ENCODE assay signal across 8 mouse cellular contexts in the genomic region with DNA sequence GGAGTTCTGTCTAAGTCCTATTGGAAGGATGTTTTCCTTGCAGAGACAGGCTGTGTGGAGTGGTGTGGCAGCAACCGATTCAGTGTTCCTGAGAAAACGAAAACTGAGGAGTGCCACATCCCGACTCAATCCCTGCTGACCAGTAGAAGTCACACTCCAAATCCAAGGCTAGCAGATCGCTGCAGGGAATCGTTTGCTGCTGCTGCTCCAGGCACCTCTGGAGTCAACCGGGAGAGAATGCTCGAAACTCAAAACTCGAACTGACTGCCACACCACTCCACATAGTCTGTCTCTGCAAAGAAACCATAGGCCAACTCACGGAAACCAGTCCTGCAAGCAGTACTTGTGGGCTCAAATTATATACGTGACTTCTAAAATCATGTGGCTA. TPM values are rescaled to one million over a fixed set of nuclear protein-coding genes. Genes with fewer than 3 reads are reported as not detected.
DNase-seq lines count a peak whose midpoint lies in the region; ATAC-seq and TF ChIP-seq lines count a peak whose summit lies in the region.

No protein-coding gene starts in this region.

- peak in 1 of 2 experiments; percentile 32 for DNase-seq in cerebellum, adult 2 months
- DNase-seq in cerebellum, adult 11-12 months, result no peak
- DNase-seq in thymus, adult 2 months, result peak; percentile 11
- DNase-seq in thymus, postnatal 25 days, result no peak
- no peak for DNase-seq in liver, postnatal 0 days
- DNase-seq in stomach, postnatal 0 days (ENCODE audit: low spot score), result no peak
- DNase-seq in gastrocnemius, postnatal 25 days, result no peak

- ATAC-seq in hindbrain, embryonic 15.5 days (ENCODE audit: low FRiP score, low read depth), result peak; percentile 27
- peak; percentile 11 for ATAC-seq in liver, postnatal 0 days
- no peak; the same call in 1 of the 2 replicates for ATAC-seq in stomach, postnatal 0 days (ENCODE audit: low FRiP score, low TSS enrichment)

- H3K4me3 ChIP-seq in cerebellum, adult 2 months (replicated peaks; ENCODE audit: insufficient read depth, low read depth, low read length), result peak overlapping the region; percentile 86
- H3K4me3 ChIP-seq in thymus, adult 2 months (ENCODE audit: control insufficient read depth, insufficient read depth, low read length), result peak overlapping the region; percentile 63
- peak overlapping the region; percentile 61 for H3K4me3 ChIP-seq in hindbrain, embryonic 15.5 days
- peak overlapping the region; percentile 76 for H3K4me3 ChIP-seq in liver, postnatal 0 days (ENCODE audit: low read depth, low read length)
- peak overlapping the region; percentile 60 for H3K4me3 ChIP-seq in stomach, postnatal 0 days (ENCODE audit: low read depth, low read length)

- no peaks in the 10 kb centered on the region for H3K4me1 ChIP-seq in cerebellum, adult 2 months (ENCODE audit: control insufficient read depth, insufficient read depth, low read length)
- peaks cover 14% of the 10 kb centered on the region for H3K4me1 ChIP-seq in thymus, adult 2 months (replicated peaks; ENCODE audit: control insufficient read depth, insufficient read depth, low read length)
- peaks cover 17% of the 10 kb centered on the region for H3K4me1 ChIP-seq in hindbrain, embryonic 15.5 days (replicated peaks)
- H3K4me1 ChIP-seq in liver, postnatal 0 days (ENCODE audit: insufficient read depth), result peaks cover 21% of the 10 kb centered on the region
- no peaks in the 10 kb centered on the region for H3K4me1 ChIP-seq in stomach, postnatal 0 days (replicated peaks; ENCODE audit: control insufficient read depth, insufficient read depth)

- H3K4me2 ChIP-seq in hindbrain, embryonic 15.5 days, result peak overlapping the region; percentile 68
- peak overlapping the region; percentile 88 for H3K4me2 ChIP-seq in liver, postnatal 0 days (ENCODE audit: low read depth, low read length)
- peak overlapping the region; percentile 48 for H3K4me2 ChIP-seq in stomach, postnatal 0 days (replicated peaks; ENCODE audit: low read depth)

- no peak for TF ChIP-seq EP300 in liver, postnatal 0 days (IDR thresholded peaks at IDR 0.05; ENCODE audit: low read depth)
- TF ChIP-seq EP300 in stomach, postnatal 0 days (optimal IDR thresholded peaks at IDR 0.05), result no peak

- H3K36me3 ChIP-seq in thymus, adult 2 months (ENCODE audit: control insufficient read depth, insufficient read depth, low read length), result no peaks in the 10 kb centered on the region
- no peaks in the 10 kb centered on the region for H3K36me3 ChIP-seq in hindbrain, embryonic 15.5 days
- H3K36me3 ChIP-seq in liver, postnatal 0 days (replicated peaks; ENCODE audit: insufficient read depth, low read length), result no peaks in the 10 kb centered on the region
- no peaks in the 10 kb centered on the region for H3K36me3 ChIP-seq in stomach, postnatal 0 days (ENCODE audit: control insufficient read depth, insufficient read depth, low read length)

- H3K27me3 ChIP-seq in cerebellum, adult 2 months (ENCODE audit: control insufficient read depth, insufficient read depth, low read length), result no peaks in the 10 kb centered on the region
- no peaks in the 10 kb centered on the region for H3K27me3 ChIP-seq in thymus, adult 2 months (ENCODE audit: control insufficient read depth, insufficient read depth, low read length)
- no peaks in the 10 kb centered on the region for H3K27me3 ChIP-seq in hindbrain, embryonic 15.5 days
- H3K27me3 ChIP-seq in liver, postnatal 0 days (ENCODE audit: insufficient read depth, low read length), result no peaks in the 10 kb centered on the region
- no peaks in the 10 kb centered on the region for H3K27me3 ChIP-seq in stomach, postnatal 0 days (ENCODE audit: control insufficient read depth, insufficient read depth, low read length)

- H3K27ac ChIP-seq in cerebellum, adult 2 months (ENCODE audit: insufficient read depth, low read length), result peak overlapping the region; percentile 24
- H3K27ac ChIP-seq in thymus, adult 2 months (ENCODE audit: control insufficient read depth, insufficient read depth, low read length), result peak overlapping the region; percentile 32; the same call in 1 of the 2 replicates
- H3K27ac ChIP-seq in hindbrain, embryonic 15.5 days (replicated peaks), result peak overlapping the region; percentile 99
- peak overlapping the region; percentile 97 for H3K27ac ChIP-seq in liver, postnatal 0 days (ENCODE audit: low read depth)
- peak overlapping the region; percentile 98 for H3K27ac ChIP-seq in stomach, postnatal 0 days (replicated peaks)

- H3K9ac ChIP-seq in hindbrain, embryonic 15.5 days, result peak overlapping the region; percentile 70
- H3K9ac ChIP-seq in liver, postnatal 0 days (replicated peaks), result peak overlapping the region; percentile 82
- peak overlapping the region; percentile 77 for H3K9ac ChIP-seq in stomach, postnatal 0 days (ENCODE audit: low read length)

- no peak for TF ChIP-seq CTCF in cerebellum, adult 2 months (IDR thresholded peaks at IDR 0.05; ENCODE audit: borderline replicate concordance, insufficient read depth, low read depth, low read length)
- TF ChIP-seq CTCF in thymus, adult 2 months (IDR thresholded peaks at IDR 0.05; ENCODE audit: borderline replicate concordance, control insufficient read depth, extremely low read depth, insufficient read depth, low read length, poor library complexity), result no peak
- no peak for TF ChIP-seq CTCF in liver, postnatal 0 days (IDR thresholded peaks at IDR 0.05; ENCODE audit: low read depth)
- no peak for TF ChIP-seq CTCF in stomach, postnatal 0 days (IDR thresholded peaks at IDR 0.05; ENCODE audit: low read depth)

- H3K9me3 ChIP-seq in hindbrain, embryonic 15.5 days, result no peaks in the 10 kb centered on the region
- 0 out of 2 replicates have a peak, but pooled peaks cover 3% of the 10 kb centered on the region for H3K9me3 ChIP-seq in liver, postnatal 0 days (ENCODE audit: low read length)
- H3K9me3 ChIP-seq in stomach, postnatal 0 days (ENCODE audit: control insufficient read depth, low read length), result no peaks in the 10 kb centered on the region

- TF ChIP-seq POLR2A in cerebellum, adult 2 months (IDR thresholded peaks at IDR 0.05; ENCODE audit: borderline replicate concordance, insufficient read depth, low read length), result no peak
- TF ChIP-seq POLR2A in thymus, adult 2 months (IDR thresholded peaks at IDR 0.05; ENCODE audit: control insufficient read depth, extremely low read depth, insufficient read depth, low read length, poor library complexity), result no peak

- 12% methylated on average over 10 of the region's 10 CpGs for WGBS in cerebellum, adult 2 months
- 22% methylated on average over 10 of the region's 10 CpGs for WGBS in thymus, adult 2 months
- WGBS in hindbrain, embryonic 15.5 days, result 23% methylated on average over 10 of the region's 10 CpGs
- WGBS in liver, postnatal 0 days (ENCODE audit: insufficient replicate concordance), result 16% methylated on average over 10 of the region's 10 CpGs
- WGBS in stomach, postnatal 0 days, result 22% methylated on average over 10 of the region's 10 CpGs

RNA-seq across cellular contexts. Expression of gene Kdm8, which starts 0.4 kb away (rescaled TPM):
- polyA plus RNA-seq in cerebellum, adult 2 months (2012; rRNA removed), result 8.2 and 9.2 TPM in 2 replicates
- 12.5 and 14.2 TPM in 2 replicates for polyA plus RNA-seq in thymus, adult 2 months (2012; rRNA removed)
- 5.1 and 5.4 TPM in 2 replicates for polyA plus RNA-seq in hindbrain, embryonic 15.5 days (2015; fragmentation: Nextera tagmentation; extraction: Ambion mirVana)
- 2.1 and 2.8 TPM in 2 replicates for polyA plus RNA-seq in liver, postnatal 0 days (2015; fragmentation: Nextera tagmentation; extraction: Ambion mirVana)
- 3.4 and 3.8 TPM in 2 replicates for polyA plus RNA-seq in stomach, postnatal 0 days (2015; fragmentation: Nextera tagmentation; extraction: Ambion mirVana)
- 1 to 10 TPM; 4.1 to 4.5 TPM for total RNA-seq in gastrocnemius, postnatal 25 days (2021)

RNA-seq across cellular contexts. Expression of gene Nsmce1, which starts 47.3 kb away (rescaled TPM):
- 25.1 and 26.4 TPM in 2 replicates for polyA plus RNA-seq in cerebellum, adult 2 months (2012; rRNA removed)
- 93.7 and 111 TPM in 2 replicates for polyA plus RNA-seq in thymus, adult 2 months (2012; rRNA removed)
- polyA plus RNA-seq in hindbrain, embryonic 15.5 days (2015; fragmentation: Nextera tagmentation; extraction: Ambion mirVana), result 89.2 and 99.4 TPM in 2 replicates
- polyA plus RNA-seq in liver, postnatal 0 days (2015; fragmentation: Nextera tagmentation; extraction: Ambion mirVana), result 47.6 and 49.2 TPM in 2 replicates
- 77.0 and 77.9 TPM in 2 replicates for polyA plus RNA-seq in stomach, postnatal 0 days (2015; fragmentation: Nextera tagmentation; extraction: Ambion mirVana)
- 1 to 10 TPM; 9.3 TPM for total RNA-seq in gastrocnemius, postnatal 25 days (2021)

Comparison
In these comparisons a context has a peak if more than half of its experiments do, and no peak if none do; other contexts are left out.
1. H3K27ac ChIP-seq: peak in every context shown above with its lines; median percentile 99 in hindbrain, embryonic 15.5 days; 98 in stomach, postnatal 0 days; 97 in liver, postnatal 0 days; 32 in thymus, adult 2 months; 24 in cerebellum, adult 2 months.